Mouse (Mus musculus) lung, adult 2 months (tissue): ENCODE measurements around the gene Coq8b.

Source experiments
- CTCF ChIP-seq: fragments of 200-500 bp; IDR thresholded peaks from 2 replicates; pipeline ENCODE4 v1.5.1; 2011; ENCODE audit warnings: mild to moderate bottlenecking, low read length, control low read depth; ENCODE audit not compliant: insufficient read depth
- POLR2A ChIP-seq: fragments of 200-500 bp; IDR thresholded peaks from 2 replicates; pipeline ENCODE4 v1.6.1; 2011; ENCODE audit warnings: low read depth, mild to moderate bottlenecking, control low read depth, low read length, borderline replicate concordance; ENCODE audit errors: extremely low read depth

DNA sequence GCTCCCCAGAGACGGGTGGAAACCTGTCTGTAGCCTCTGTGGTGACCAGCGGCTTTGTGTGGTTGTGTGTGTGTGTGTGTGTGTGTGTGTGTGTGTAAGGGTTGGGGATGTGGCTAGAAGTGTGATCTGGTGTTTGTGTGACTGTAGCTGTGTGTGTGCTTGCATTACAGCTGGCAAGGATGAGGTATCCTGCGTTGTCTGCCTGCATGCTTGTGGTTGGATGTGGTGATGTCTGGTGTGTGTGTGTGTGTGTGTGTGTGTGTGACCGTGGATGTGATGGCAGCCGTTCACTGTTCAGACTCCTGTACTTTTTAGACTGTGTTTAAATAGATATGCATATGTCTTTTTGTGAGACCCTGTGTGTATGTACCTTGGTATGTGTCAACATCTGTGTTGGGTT lies 26.9 kb downstream of the Coq8b start:
- no peak for TF ChIP-seq CTCF
- no peak for TF ChIP-seq POLR2A
